Mouse (Mus musculus) CH12.LX (cell line): ENCODE measurements at regions not wholly inside any gene's neighbourhood (a gene's known extent, or its start where the extent isn't known, plus 50 kb on each side); places are given as distances from the start of the nearest gene placed in this dataset.

ENCODE experiments used
- CHD2 ChIP-seq: IDR thresholded peaks from 2 replicates; pipeline ENCODE4 v1.6.1; 2011; ENCODE audit warnings: low read length, improper control_type of control experiment
- CTCF ChIP-seq, 2 experiments: IDR thresholded peaks in 1 of 2; conservative IDR thresholded peaks in 1 of 2; 2 replicates each; pipeline ENCODE4 v1.5.1; 2011 to 2012; ENCODE audit warnings: low read depth in 2 of 2, low read length in 2 of 2, improper control_type of control experiment in 1 of 2, inconsistent platforms in 1 of 2, mild to moderate bottlenecking in 1 of 2, moderate library complexity in 1 of 2
- ELF1 ChIP-seq: IDR thresholded peaks from 2 replicates; pipeline ENCODE4 v1.6.1; 2014; ENCODE audit warnings: low read depth, mild to moderate bottlenecking, inconsistent platforms, low read length, improper control_type of control experiment
- EP300 ChIP-seq: IDR thresholded peaks from 2 replicates; pipeline ENCODE4 v1.6.1; 2011; ENCODE audit warnings: low read length, improper control_type of control experiment
- HCFC1 ChIP-seq: IDR thresholded peaks from 2 replicates; pipeline ENCODE4 v1.6.1; 2012; ENCODE audit warnings: low read depth, mild to moderate bottlenecking, inconsistent platforms, low read length, improper control_type of control experiment
- JUN ChIP-seq: IDR thresholded peaks from 2 replicates; pipeline ENCODE4 v1.6.1; 2011; ENCODE audit warnings: low read depth, mild to moderate bottlenecking, low read length, improper control_type of control experiment, moderate library complexity; ENCODE audit not compliant: insufficient read depth
- KAT2A ChIP-seq: IDR thresholded peaks from 2 replicates; pipeline ENCODE4 v1.6.1; 2012; ENCODE audit warnings: low read length, improper control_type of control experiment, inconsistent platforms; ENCODE audit not compliant: insufficient replicate concordance
- MAX ChIP-seq: IDR thresholded peaks from 2 replicates; pipeline ENCODE4 v1.6.1; 2011; ENCODE audit warnings: low read length, improper control_type of control experiment
- MAZ ChIP-seq: IDR thresholded peaks from 2 replicates; pipeline ENCODE4 v1.6.1; 2012; ENCODE audit warnings: low read depth, mild to moderate bottlenecking, inconsistent platforms, low read length, improper control_type of control experiment, moderate library complexity
- MXI1 ChIP-seq: IDR thresholded peaks from 2 replicates; pipeline ENCODE4 v1.6.1; 2011; ENCODE audit warnings: mild to moderate bottlenecking, low read depth, low read length, improper control_type of control experiment
- NRF1 ChIP-seq: IDR thresholded peaks from 2 replicates; pipeline ENCODE4 v1.6.1; 2014; ENCODE audit warnings: low read depth, mild to moderate bottlenecking, inconsistent platforms, low read length, improper control_type of control experiment, moderate library complexity
- PAX5 ChIP-seq: IDR thresholded peaks from 2 replicates; pipeline ENCODE4 v1.6.1; 2012; ENCODE audit warnings: low read length, inconsistent platforms, mixed read lengths
- POLR2A ChIP-seq: IDR thresholded peaks from 2 replicates; pipeline ENCODE4 v1.6.1; 2011; ENCODE audit warnings: low read depth, mild to moderate bottlenecking, improper control_type of control experiment, low read length
- ZC3H11A ChIP-seq: IDR thresholded peaks from 2 replicates; pipeline ENCODE4 v1.6.1; 2012; ENCODE audit warnings: low read depth, mild to moderate bottlenecking, inconsistent platforms, low read length, improper control_type of control experiment

- TF ChIP-seq HCFC1 (no peak), CTCF (conservative IDR thresholded peaks at IDR 0.05 in 1 of 2, IDR thresholded peaks at IDR 0.05 in 1 of 2; ENCODE audit: low read depth in 2 of 2, low read length in 2 of 2) (no peak), POLR2A (no peak), KAT2A (no peak), MXI1 (no peak), CHD2 (no peak), ZC3H11A (no peak), MAZ (no peak), EP300 (no peak), NRF1 (no peak), JUN (no peak), ELF1 (no peak), MAX (no peak), PAX5 (no peak)
Measured at GRCm38 (mm10) chrX:11491676-11492391, 164.2 kb downstream of the H2al1j start.
